In genomic region chr6:124911533-124912218, GRCm38 (mm10) we compare ENCODE assay signal across 8 mouse cellular contexts. TPM values are rescaled to one million over a fixed set of nuclear protein-coding genes. Genes with fewer than 3 reads are reported as not detected.
A peak's percentile ranks its signal among the peaks of the same experiment; 100 is the strongest.
DNase-seq lines count a peak whose midpoint lies in the region; ATAC-seq and TF ChIP-seq lines count a peak whose summit lies in the region.

TSS of gene Lag3 (minus strand) at chr6:124911705.

- H3K79me2 ChIP-seq in heart, adult 2 months (replicated peaks; ENCODE audit: control insufficient read depth, insufficient read depth, low read length) = no peaks in the 10 kb centered on the region

- H3K4me1 ChIP-seq in heart, embryonic 12.5 days (replicated peaks) = peaks cover 50% of the 10 kb centered on the region
- H3K4me1 ChIP-seq in heart, adult 2 months (ENCODE audit: control insufficient read depth, insufficient read depth, low read length) = peaks cover 9% of the 10 kb centered on the region
- H3K4me1 ChIP-seq in neural tube, embryonic 12.5 days = peaks cover 45% of the 10 kb centered on the region
- peaks cover 44% of the 10 kb centered on the region for H3K4me1 ChIP-seq in neural tube, embryonic 15.5 days
- peaks cover 55% of the 10 kb centered on the region for H3K4me1 ChIP-seq in limb, embryonic 13.5 days

- TF ChIP-seq POLR2A in heart, adult 2 months (IDR thresholded peaks at IDR 0.05; ENCODE audit: insufficient read depth, low read depth, low read length) = no peak

- peaks cover 24% of the 10 kb centered on the region for H3K27me3 ChIP-seq in heart, embryonic 12.5 days (replicated peaks)
- no peaks in the 10 kb centered on the region for H3K27me3 ChIP-seq in heart, adult 2 months (ENCODE audit: control insufficient read depth, insufficient read depth, low read length)
- H3K27me3 ChIP-seq in neural tube, embryonic 12.5 days (replicated peaks) = peaks cover 16% of the 10 kb centered on the region
- H3K27me3 ChIP-seq in neural tube, embryonic 15.5 days (replicated peaks) = no peaks in the 10 kb centered on the region
- H3K27me3 ChIP-seq in limb, embryonic 13.5 days = peaks cover 22% of the 10 kb centered on the region

- no peak for TF ChIP-seq EP300 in heart, adult 2 months (IDR thresholded peaks at IDR 0.05; ENCODE audit: insufficient read depth, low read depth, low read length)

- WGBS in heart, embryonic 12.5 days = 15% methylated on average over 12 of the region's 13 CpGs
- WGBS in heart, adult 2 months = 31% methylated on average over 13 of the region's 13 CpGs
- WGBS in neural tube, embryonic 12.5 days = 19% methylated on average over 13 of the region's 13 CpGs
- WGBS in neural tube, embryonic 15.5 days = 23% methylated on average over 11 of the region's 13 CpGs
- 15% methylated on average over 12 of the region's 13 CpGs for WGBS in limb, embryonic 13.5 days

- peak within 1 kb of the TSS; percentile 59 for H3K9ac ChIP-seq in heart, embryonic 12.5 days
- no peak within 1 kb of the TSS for H3K9ac ChIP-seq in heart, adult 2 months (ENCODE audit: low read depth, low read length)
- H3K9ac ChIP-seq in neural tube, embryonic 12.5 days = no peak within 1 kb of the TSS
- H3K9ac ChIP-seq in neural tube, embryonic 15.5 days (replicated peaks) = no peak within 1 kb of the TSS
- H3K9ac ChIP-seq in limb, embryonic 13.5 days = peak within 1 kb of the TSS; percentile 43; the same call in 1 of the 2 replicates

- no peak for DNase-seq in heart, adult 2 months
- DNase-seq in thymus, postnatal 25 days = peak; percentile 66
- DNase-seq in right cerebral cortex, postnatal 10 days (ENCODE audit: low spot score in 2 of 2) = no peak
- DNase-seq in layer of hippocampus, postnatal 36 days = no peak

- intact Hi-C loops in heart, adult 2 months (cut with DNase I) = no loop called here

- peaks cover 21% of the 10 kb centered on the region for H3K36me3 ChIP-seq in heart, embryonic 12.5 days
- H3K36me3 ChIP-seq in heart, adult 2 months (ENCODE audit: control insufficient read depth, insufficient read depth, low read length) = no peaks in the 10 kb centered on the region
- peaks cover 24% of the 10 kb centered on the region for H3K36me3 ChIP-seq in neural tube, embryonic 12.5 days
- H3K36me3 ChIP-seq in neural tube, embryonic 15.5 days = peaks cover 23% of the 10 kb centered on the region
- H3K36me3 ChIP-seq in limb, embryonic 13.5 days = peaks cover 29% of the 10 kb centered on the region

- no peak for TF ChIP-seq CTCF in heart, adult 2 months (IDR thresholded peaks at IDR 0.05)

- no peaks in the 10 kb centered on the region for H3K9me3 ChIP-seq in heart, embryonic 12.5 days (replicated peaks)
- H3K9me3 ChIP-seq in neural tube, embryonic 12.5 days = no peaks in the 10 kb centered on the region
- no peaks in the 10 kb centered on the region for H3K9me3 ChIP-seq in neural tube, embryonic 15.5 days (replicated peaks)
- H3K9me3 ChIP-seq in limb, embryonic 13.5 days = no peaks in the 10 kb centered on the region

- no peak within 1 kb of the TSS for H3K27ac ChIP-seq in heart, embryonic 12.5 days (ENCODE audit: poor library complexity, severe bottlenecking)
- no peak within 1 kb of the TSS for H3K27ac ChIP-seq in heart, adult 2 months
- no peak within 1 kb of the TSS for H3K27ac ChIP-seq in neural tube, embryonic 12.5 days
- H3K27ac ChIP-seq in neural tube, embryonic 15.5 days (replicated peaks) = no peak within 1 kb of the TSS
- H3K27ac ChIP-seq in limb, embryonic 13.5 days = no peak within 1 kb of the TSS

- peak within 1 kb of the TSS; percentile 49 for H3K4me2 ChIP-seq in heart, embryonic 12.5 days
- 0 out of 2 replicates have a peak within 1 kb of the TSS, but pooled peaks have one; percentile 14 for H3K4me2 ChIP-seq in neural tube, embryonic 12.5 days (replicated peaks)
- H3K4me2 ChIP-seq in neural tube, embryonic 15.5 days = no peak within 1 kb of the TSS
- H3K4me2 ChIP-seq in limb, embryonic 13.5 days (replicated peaks) = peak within 1 kb of the TSS; percentile 43

- no peak for ATAC-seq in heart, embryonic 12.5 days (ENCODE audit: insufficient number of reproducible peaks, low FRiP score)
- no peak for ATAC-seq in neural tube, embryonic 12.5 days (ENCODE audit: low FRiP score, low read depth)
- no peak for ATAC-seq in neural tube, embryonic 15.5 days (ENCODE audit: low FRiP score)
- ATAC-seq in limb, embryonic 13.5 days (ENCODE audit: low FRiP score, low read depth) = no peak

- no peak within 1 kb of the TSS for H3K4me3 ChIP-seq in heart, embryonic 12.5 days
- no peak within 1 kb of the TSS for H3K4me3 ChIP-seq in heart, adult 2 months
- no peak within 1 kb of the TSS for H3K4me3 ChIP-seq in neural tube, embryonic 12.5 days
- no peak within 1 kb of the TSS for H3K4me3 ChIP-seq in neural tube, embryonic 15.5 days (replicated peaks)
- no peak within 1 kb of the TSS for H3K4me3 ChIP-seq in limb, embryonic 13.5 days

RNA-seq across cellular contexts. Expression of gene Lag3, which starts in this region (rescaled TPM):
- 1.4 and 1.5 TPM in 2 replicates for polyA plus RNA-seq in heart, embryonic 12.5 days (2016; fragmentation: Nextera tagmentation; extraction: Ambion mirVana)
- under 1 TPM; 0.32 to 0.34 TPM for total RNA-seq in heart, adult 2 months (2021)
- 0.29 and 0.47 TPM in 2 replicates for polyA plus RNA-seq in heart, adult 2 months (2012; rRNA removed)
- 1.8 and 2.2 TPM in 2 replicates for polyA plus RNA-seq in neural tube, embryonic 12.5 days (2016; fragmentation: Nextera tagmentation; extraction: Ambion mirVana)
- polyA plus RNA-seq in neural tube, embryonic 15.5 days (2015; fragmentation: Nextera tagmentation; extraction: Ambion mirVana) = 3.2 and 3.5 TPM in 2 replicates
- polyA plus RNA-seq in limb, embryonic 13.5 days (2015; fragmentation: Nextera tagmentation; extraction: Ambion mirVana) = 1.7 and 3.1 TPM in 2 replicates
- 1 to 10 TPM; 2.1 to 2.3 TPM for total RNA-seq in layer of hippocampus, postnatal 36 days (2021)

Comparison
In these comparisons a context has a peak if more than half of its experiments do, and no peak if none do; other contexts are left out.
1. H3K9ac ChIP-seq: peak in heart, embryonic 12.5 days (single experiment) and limb, embryonic 13.5 days (single experiment); none in heart, adult 2 months (single experiment), neural tube, embryonic 12.5 days (single experiment) and neural tube, embryonic 15.5 days (single experiment).